Mouse (Mus musculus) megakaryocyte, embryonic 14.5 days (primary cell): ENCODE measurements at regions not wholly inside any gene's neighbourhood (a gene's known extent, or its start where the extent isn't known, plus 50 kb on each side); places are given as distances from the start of the nearest gene placed in this dataset.

Experiments used
- FLI1 ChIP-seq: IDR thresholded peaks from 2 replicates; pipeline ENCODE4 v1.6.1; 2012; ENCODE audit warnings: low read length, inconsistent platforms, mixed read lengths
- GATA1 ChIP-seq: IDR thresholded peaks from 3 replicates; pipeline ENCODE4 v1.6.1; 2012; ENCODE audit warnings: mixed read lengths, low read length, inconsistent platforms, borderline replicate concordance

DNA sequence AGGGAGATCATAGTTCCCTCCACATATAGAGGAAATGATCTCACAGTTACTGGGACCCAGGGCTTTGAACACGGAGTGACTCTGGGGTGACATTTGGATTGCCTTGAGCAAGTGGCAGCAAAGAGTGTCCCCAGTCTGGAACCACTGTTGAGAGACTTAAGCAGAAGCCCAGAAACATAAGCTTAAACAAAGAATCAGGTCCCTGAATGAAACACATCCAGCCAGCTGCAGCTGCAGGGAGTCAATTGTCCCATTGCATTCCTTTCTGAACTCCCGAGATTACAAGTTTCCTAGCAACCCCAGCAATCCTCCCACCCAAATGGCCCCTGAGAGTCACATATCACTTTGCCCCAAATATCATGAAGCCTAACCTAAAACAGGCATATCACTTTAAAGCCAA lies 128.7 kb upstream of the Krtap11-1 start:
- TF ChIP-seq FLI1 (no peak), GATA1 (no peak)
